Mouse (Mus musculus) skeletal muscle tissue, postnatal 0 days (tissue): Measurements from ENCODE around the gene Slc39a2. TPM values are rescaled to one million over a fixed set of nuclear protein-coding genes. Genes with fewer than 3 reads are reported as not detected.

ENCODE experiments used
- polyA plus RNA-seq: library from polyadenylated mRNA; unstranded; fragments of >200 nt; fragmentation: Nextera tagmentation; extraction: Ambion mirVana; gene quantifications from 2 replicates; pipeline ENCODE4 v1.2.1, GENCODE M21; 2015

The Slc39a2 gene
- polyA plus RNA-seq, result 0.08 and 0.66 TPM in 2 replicates

GRCm38 (mm10) chr14:51892191-51892939, at the start of gene Slc39a2:
Gene Slc39a2, plus strand, starts transcription at chr14:51892889.

DNA sequence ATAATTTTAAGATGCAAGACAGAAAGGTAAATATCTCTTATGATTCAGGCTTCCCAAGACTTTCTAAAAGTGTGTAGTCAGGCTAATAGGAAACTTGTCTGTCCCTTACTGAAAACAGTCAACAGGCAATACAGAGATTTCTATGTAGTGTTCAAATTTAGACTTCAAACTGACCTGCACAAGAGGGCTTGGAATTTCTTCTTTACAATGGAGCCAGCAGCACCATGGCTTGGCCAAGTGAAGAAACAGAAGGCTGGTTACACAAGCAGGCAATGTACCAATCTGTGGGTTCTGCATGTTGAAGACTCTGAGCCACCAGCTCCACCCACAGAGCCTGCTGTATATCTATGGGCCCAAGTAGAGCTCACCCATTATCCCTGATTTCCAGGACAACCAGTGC, 39.3 kb upstream of the Slc39a2 start, which contains the start of gene Ear6:
TSS of gene Ear6 (plus strand) at position 301 of the 400 bp plus-strand sequence.

GRCm38 (mm10) chr14:51884598-51885331, 7.9 kb upstream of the Slc39a2 start, which contains the start of gene Mettl17:
Gene Mettl17, plus strand, starts transcription at chr14:51884842.

DNA sequence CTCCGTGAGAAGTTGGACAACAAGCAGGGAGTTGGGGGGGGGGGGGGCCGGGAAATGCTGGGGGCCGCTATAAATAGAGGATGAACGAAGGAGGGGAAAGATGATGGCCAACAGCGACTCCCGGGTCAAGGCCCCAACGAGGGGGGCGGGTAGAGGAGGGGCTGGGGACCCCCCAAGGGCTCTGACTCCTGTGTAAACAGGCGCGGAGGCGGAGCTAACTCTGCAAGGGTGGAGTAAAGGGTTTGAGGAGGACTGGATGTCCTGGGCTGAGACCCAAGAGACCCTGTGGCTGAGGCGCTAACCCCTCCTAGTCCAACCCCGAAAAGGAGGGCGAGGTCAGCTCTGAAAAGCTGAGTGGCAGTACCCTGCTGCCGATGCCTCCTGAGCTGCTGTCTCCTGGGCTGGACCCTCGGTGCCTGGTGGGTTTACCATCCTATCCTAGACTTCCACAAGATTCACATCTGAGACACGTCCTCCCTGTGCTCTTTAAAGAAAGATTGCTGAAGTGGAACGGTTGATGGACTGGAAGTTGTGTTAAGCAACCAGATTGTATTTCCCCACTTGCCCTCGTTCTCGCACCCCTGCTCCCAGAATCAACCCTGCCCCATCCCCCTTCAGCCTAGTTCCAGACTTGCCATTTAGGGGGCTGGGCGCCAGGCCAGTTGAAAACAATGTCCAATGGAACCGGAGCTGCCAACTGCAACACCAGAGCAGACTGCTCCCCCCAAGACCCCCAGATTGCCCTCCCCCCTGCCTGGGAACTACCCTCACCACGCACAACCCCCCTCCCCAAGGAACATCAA, 21.5 kb downstream of the Slc39a2 start, which contains the start of gene Ndrg2:
TSS of gene Ndrg2 (minus strand) at position 199 of the 803 bp plus-strand sequence.

GRCm38 (mm10) chr14:51918125-51918524, 25.4 kb downstream of the Slc39a2 start, which contains the start of gene Tppp2:
Gene Tppp2, plus strand, starts transcription at chr14:51918425.

DNA sequence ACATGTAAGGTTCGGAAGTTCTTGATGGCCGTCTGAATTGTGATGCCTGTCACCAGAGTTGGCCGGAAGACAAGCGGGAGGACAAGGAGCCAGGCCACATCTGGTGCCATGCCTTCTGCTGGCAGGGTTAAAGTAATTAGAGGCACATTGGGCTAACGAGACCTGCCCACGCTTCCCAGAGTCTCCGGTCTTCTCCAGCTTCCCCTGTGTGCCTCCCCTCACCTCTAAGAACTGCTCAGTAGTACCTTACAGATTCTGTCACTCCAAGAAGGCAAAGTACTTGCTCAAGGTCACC, 29.8 kb downstream of the Slc39a2 start, which contains the start of gene Rnase13:
TSS of gene Rnase13 (minus strand) at position 203 of the 295 bp plus-strand sequence.

Other genes starting within 250 kb of the Slc39a2 start
- not detected in 2 replicates for gene Gm17079, start 197.4 kb upstream of the Slc39a2 start, polyA plus RNA-seq
- gene Gm5800, start 175.7 kb upstream of the Slc39a2 start, polyA plus RNA-seq, result not detected in 2 replicates
- gene Ang4, start 119.3 kb upstream of the Slc39a2 start, polyA plus RNA-seq, result not detected in 2 replicates
- not detected in 2 replicates for gene AY358078, start 92.8 kb upstream of the Slc39a2 start, polyA plus RNA-seq
- not detected in 2 replicates for gene Ear6, start 39.2 kb upstream of the Slc39a2 start, polyA plus RNA-seq
- gene Mettl17, start 8.0 kb upstream of the Slc39a2 start, polyA plus RNA-seq, result 17.5 and 17.6 TPM in 2 replicates
- gene Ndrg2, start 21.3 kb downstream of the Slc39a2 start, polyA plus RNA-seq, result 458 and 572 TPM in 2 replicates
- gene Tppp2, start 25.5 kb downstream of the Slc39a2 start, polyA plus RNA-seq, result not detected in 2 replicates
- gene Rnase13, start 29.9 kb downstream of the Slc39a2 start, polyA plus RNA-seq, result not detected in 2 replicates
- 52.4 and 58.5 TPM in 2 replicates for gene Arhgef40, start 91.8 kb downstream of the Slc39a2 start, polyA plus RNA-seq
- 0.61 TPM in 1 of 2 replicates, not detected in the other for gene Tmem253, start 122.8 kb downstream of the Slc39a2 start, polyA plus RNA-seq
- 7.3 and 9.4 TPM in 2 replicates for gene Zfp219, start 127.8 kb downstream of the Slc39a2 start, polyA plus RNA-seq
- gene Olfr221, start 149.6 kb downstream of the Slc39a2 start, polyA plus RNA-seq, result not detected in 2 replicates
- 132 and 150 TPM in 2 replicates for gene Hnrnpc, start 211.1 kb downstream of the Slc39a2 start, polyA plus RNA-seq
- 18.3 and 19.3 TPM in 2 replicates for gene Rpgrip1, start 217.8 kb downstream of the Slc39a2 start, polyA plus RNA-seq